Mouse (Mus musculus): ENCODE results near the gene Msto1. TPM values are rescaled to one million over a fixed set of nuclear protein-coding genes. Genes with fewer than 3 reads are reported as not detected.
A peak's percentile ranks its signal among the peaks of the same experiment; 100 is the strongest.
"Not testable (repeated sequence)": the region's sequence is repeated elsewhere in the genome, so short reads cannot be mapped to it uniquely, and the experiment has no call there.

Gene Msto1
- total RNA-seq (2014; fragmentation: Nextera tagmentation): 19.9 and 25.5 TPM in 2 replicates
- total RNA-seq (2017): 27.6 and 29.4 TPM in 2 replicates

GRCm38 (mm10) chr3:88913511-88914383 lies at the start of gene Msto1:
Msto1 (minus strand) TSS chr3:88913999.
- peak; percentile 97 for ATAC-seq (replicated peaks; ENCODE audit: poor library complexity, severe bottlenecking)

GRCm38 (mm10) chr3:88963211-88963610 lies 49.4 kb upstream of the Msto1 start:
- not testable (repeated sequence) for ATAC-seq (replicated peaks; ENCODE audit: poor library complexity, severe bottlenecking)

- ATAC-seq (replicated peaks; ENCODE audit: poor library complexity, severe bottlenecking): no peak
Measured at GRCm38 (mm10) chr3:88953736-88954135, 39.9 kb upstream of the Msto1 start.

- no peak for ATAC-seq (replicated peaks; ENCODE audit: poor library complexity, severe bottlenecking)
Measured at GRCm38 (mm10) chr3:88953246-88953645, 39.4 kb upstream of the Msto1 start.

- ATAC-seq (replicated peaks; ENCODE audit: poor library complexity, severe bottlenecking): no peak
Measured at GRCm38 (mm10) chr3:88951327-88951800, 37.6 kb upstream of the Msto1 start.

- ATAC-seq (replicated peaks; ENCODE audit: poor library complexity, severe bottlenecking): peak; percentile 64
Measured at GRCm38 (mm10) chr3:88950576-88951326, 37.0 kb upstream of the Msto1 start, which contains the start of the genes Ash1l and Dap3. Ash1l (plus strand) TSS chr3:88950622. Dap3 (minus strand) TSS chr3:88951181.

- ATAC-seq (replicated peaks; ENCODE audit: poor library complexity, severe bottlenecking): peak; percentile 64
Measured at GRCm38 (mm10) chr3:88949786-88950575, 36.2 kb upstream of the Msto1 start.

- ATAC-seq (replicated peaks; ENCODE audit: poor library complexity, severe bottlenecking): no peak
Measured at GRCm38 (mm10) chr3:88944109-88944508, 30.3 kb upstream of the Msto1 start.

DNA sequence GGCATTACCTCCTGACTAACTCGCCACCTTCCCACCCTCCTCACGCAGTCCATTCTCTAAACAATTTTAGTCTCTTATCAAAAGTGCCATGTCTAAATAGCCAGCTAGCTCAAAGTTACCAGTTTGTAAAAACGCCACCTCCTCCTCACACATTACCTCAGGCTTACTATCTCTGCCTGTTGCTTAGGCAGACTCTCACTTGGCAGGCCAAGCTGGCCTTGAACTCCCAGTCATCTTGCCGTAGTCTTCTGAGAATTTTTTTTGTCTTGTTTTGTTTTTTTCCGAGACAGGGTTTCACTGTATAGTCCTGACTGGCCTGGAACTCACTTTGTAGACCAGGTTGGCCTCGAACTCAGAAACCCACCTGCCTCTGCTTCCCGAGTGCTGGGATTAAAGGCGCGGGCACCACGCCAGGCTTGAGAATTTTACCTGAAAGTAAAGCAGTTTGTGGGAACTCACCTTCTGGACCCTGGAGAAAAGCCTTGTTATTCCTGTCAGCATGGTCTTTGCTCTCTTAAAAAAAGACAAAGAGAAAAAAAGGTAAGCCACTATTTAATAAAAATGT lies 28.6 kb upstream of the Msto1 start:
- ATAC-seq (replicated peaks; ENCODE audit: poor library complexity, severe bottlenecking): no peak

GRCm38 (mm10) chr3:88939749-88940148 lies 25.9 kb upstream of the Msto1 start:
- ATAC-seq (replicated peaks; ENCODE audit: poor library complexity, severe bottlenecking): peak; percentile 66

DNA sequence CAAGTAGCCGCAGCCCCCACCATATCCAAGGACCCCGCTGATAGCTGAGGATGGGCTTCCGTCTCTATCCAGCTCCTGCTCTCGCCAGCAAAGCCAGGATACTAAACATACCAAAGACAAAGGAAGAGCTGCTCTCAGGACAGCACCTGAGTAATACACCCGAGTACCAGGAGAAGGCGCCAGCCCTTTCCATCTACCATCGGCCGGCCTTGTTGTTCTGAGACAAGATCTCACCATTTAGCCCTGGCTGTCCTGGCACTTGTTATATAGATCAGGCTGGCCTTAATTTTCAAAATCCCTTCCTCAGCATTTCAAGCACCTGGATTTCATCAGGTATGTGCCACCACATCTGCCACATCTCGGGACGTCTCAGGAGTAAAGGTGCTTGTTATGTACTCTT lies 25.3 kb upstream of the Msto1 start:
- ATAC-seq (replicated peaks; ENCODE audit: poor library complexity, severe bottlenecking): no peak

DNA sequence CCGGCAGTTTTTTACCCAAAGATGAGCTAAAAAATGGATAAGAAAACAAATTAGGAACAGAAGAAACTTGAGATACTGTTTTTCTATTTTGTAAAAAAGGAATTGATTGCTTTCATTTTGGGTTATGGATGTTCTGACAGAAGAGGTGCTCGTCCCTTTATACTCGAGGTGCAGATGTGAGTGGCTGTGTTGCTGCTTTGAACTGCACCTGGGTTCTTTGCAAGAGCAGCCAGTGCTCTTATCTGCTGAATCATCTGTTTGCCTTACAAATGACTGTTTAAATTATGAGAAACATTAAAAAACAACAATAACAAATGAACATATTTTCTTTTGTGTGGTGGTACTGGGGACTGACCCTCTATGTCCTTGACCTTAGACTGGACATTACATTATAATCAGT lies 15.7 kb upstream of the Msto1 start:
- ATAC-seq (replicated peaks; ENCODE audit: poor library complexity, severe bottlenecking): no peak

DNA sequence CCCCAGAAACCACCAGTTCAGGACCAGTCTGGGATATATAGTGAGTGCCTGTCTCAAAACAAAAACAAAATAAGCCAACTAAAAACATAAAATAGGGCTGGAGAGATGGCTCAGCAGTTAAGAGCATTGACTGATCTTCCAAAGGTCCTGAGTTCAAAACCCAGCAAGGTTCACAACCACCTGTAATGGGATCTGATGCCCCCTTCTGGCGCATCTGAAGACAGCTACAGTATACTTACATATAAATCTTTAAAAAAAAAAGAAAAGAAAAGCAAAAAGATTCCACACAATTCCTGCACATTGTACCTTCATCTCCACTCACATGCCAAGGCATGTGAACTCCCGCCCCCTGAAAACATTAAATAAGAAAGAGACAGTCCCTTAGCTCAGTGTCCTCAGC lies 11.9 kb upstream of the Msto1 start:
- no peak for ATAC-seq (replicated peaks; ENCODE audit: poor library complexity, severe bottlenecking)

GRCm38 (mm10) chr3:88923989-88924591 lies 10.3 kb upstream of the Msto1 start:
- no peak for ATAC-seq (replicated peaks; ENCODE audit: poor library complexity, severe bottlenecking)

DNA sequence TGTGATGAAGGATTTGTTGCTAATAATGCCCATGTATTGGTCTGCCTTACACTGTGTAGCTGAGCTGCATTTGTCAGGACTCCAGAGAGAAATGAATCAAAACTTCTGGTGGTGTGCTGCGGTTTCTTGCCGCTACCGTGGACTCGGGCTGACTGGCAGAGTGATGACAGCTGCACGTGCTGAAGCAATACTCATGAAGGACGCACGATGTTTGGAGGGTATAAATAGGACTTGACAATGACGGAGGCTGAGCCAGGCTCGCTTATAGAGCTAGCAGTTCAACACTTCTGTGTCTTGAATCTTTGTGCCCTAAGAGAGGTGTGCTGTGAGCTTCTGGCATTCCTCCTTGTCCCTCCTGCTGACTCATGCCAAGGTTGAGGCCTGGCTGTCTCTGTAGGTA lies 7.6 kb upstream of the Msto1 start:
- ATAC-seq (replicated peaks; ENCODE audit: poor library complexity, severe bottlenecking): no peak

GRCm38 (mm10) chr3:88918981-88919380 lies 5.2 kb upstream of the Msto1 start:
- ATAC-seq (replicated peaks; ENCODE audit: poor library complexity, severe bottlenecking): no peak

- no peak for ATAC-seq (replicated peaks; ENCODE audit: poor library complexity, severe bottlenecking)
Measured at GRCm38 (mm10) chr3:88914384-88914810, 598 bp upstream of the Msto1 start.

GRCm38 (mm10) chr3:88912585-88912984 lies 1.2 kb downstream of the Msto1 start:
- no peak for ATAC-seq (replicated peaks; ENCODE audit: poor library complexity, severe bottlenecking)

- no peak for ATAC-seq (replicated peaks; ENCODE audit: poor library complexity, severe bottlenecking)
Measured at GRCm38 (mm10) chr3:88906393-88907159, 7.2 kb downstream of the Msto1 start.

Data from granulocyte monocyte progenitor cell, adult 5-6 weeks (primary cell).